Mouse (Mus musculus): ENCODE measurements around the gene Pde8b.

DNA sequence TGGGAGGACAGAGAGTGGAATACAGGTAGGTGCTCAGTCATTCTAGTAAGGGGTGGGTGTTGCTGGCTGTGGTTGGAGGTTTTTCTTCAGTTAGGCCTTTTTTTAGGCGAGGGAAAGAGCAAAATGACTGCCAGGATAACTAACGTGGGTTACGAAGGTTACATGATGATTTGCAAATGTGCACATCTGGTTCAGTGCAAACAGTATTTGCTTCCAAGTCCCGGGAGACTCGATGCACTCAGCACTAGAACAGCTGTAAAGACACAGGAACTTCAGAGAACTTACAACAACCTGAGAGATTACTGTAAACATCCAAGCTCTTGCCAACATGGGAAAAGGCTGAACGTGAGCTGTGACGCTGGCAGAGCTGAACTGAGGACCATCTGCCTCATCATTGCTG, 142.1 kb downstream of the Pde8b start:
- TF ChIP-seq CTCF (IDR thresholded peaks at IDR 0.05; ENCODE audit: borderline replicate concordance, control insufficient read depth, extremely low read depth, insufficient read depth, low read length, poor library complexity) (no peak), POLR2A (IDR thresholded peaks at IDR 0.05; ENCODE audit: control insufficient read depth, extremely low read depth, insufficient read depth, low read length, poor library complexity) (no peak)
